Mouse (Mus musculus) yolk sac, embryonic 10.5 days (tissue): ENCODE results near the gene Tnni1.

Experiments used
- DNase-seq: peaks from one replicate; pipeline ENCODE4 v3.0.0-alpha.2; 2017; ENCODE audit warnings: low spot score

Gene Tnni1

DNA sequence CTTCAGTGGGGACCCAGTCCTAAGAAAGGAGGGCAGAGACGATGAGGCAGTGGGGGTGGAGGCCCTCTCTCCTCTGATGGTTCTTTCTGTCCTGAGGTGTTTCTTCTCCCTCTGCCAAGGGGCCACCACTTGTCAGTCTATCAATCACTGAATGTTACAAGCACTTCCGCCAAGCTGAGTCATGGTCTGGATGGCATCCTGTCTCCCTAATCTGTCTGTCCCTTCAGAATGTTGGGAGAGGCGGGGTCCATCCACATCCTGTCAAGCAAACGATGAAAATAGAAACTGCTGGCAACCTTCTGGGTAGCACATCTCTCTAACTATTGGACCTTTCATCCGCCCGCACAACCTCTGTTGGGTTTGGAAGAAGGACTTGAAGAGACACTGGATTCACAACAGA lies 65.2 kb downstream of the Tnni1 start:
- no peak for DNase-seq

DNA sequence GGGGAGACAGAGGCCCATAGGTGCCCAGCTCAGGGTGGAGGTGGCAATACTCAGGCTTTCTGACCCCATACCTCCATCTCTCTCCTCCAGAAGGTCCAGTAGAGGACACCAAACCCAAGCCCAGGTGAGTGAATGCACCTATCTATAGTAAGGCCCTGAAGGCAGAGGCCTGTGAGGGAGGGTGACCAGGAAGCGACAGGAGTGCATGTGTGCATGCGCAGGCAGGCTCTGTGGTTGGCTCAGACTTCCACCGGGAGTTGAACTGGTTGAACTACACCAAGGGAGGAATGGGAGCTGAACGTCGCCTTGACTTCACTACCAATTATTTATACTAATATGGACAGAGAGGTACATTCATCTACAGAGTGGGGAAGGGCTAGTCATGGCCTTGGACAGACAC lies 67.4 kb downstream of the Tnni1 start:
- DNase-seq = no peak

DNA sequence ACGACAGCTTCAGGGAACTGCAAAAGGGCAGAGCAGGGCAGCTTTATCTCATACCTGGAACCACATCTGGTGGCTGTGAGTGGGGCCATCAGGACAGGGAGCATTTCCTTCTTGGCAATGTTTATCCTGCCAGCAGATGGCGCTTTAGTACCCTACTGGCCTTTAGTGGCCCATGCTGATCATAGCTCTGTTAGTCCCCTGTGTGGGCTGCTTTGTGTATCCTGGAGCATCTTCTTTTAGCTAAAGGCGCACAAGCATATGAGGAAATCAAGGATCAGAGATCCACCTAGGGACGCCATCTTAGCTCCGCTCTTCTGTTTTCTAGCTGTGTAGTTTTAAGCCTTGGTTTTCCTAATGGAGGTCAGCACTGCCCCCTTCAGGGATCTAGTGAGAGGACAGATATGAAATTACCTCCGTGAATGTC lies 67.9 kb downstream of the Tnni1 start:
- peak; percentile 42 for DNase-seq

GRCm38 (mm10) chr1:135847611-135848351 lies 68.5 kb downstream of the Tnni1 start:
- DNase-seq = no peak

DNA sequence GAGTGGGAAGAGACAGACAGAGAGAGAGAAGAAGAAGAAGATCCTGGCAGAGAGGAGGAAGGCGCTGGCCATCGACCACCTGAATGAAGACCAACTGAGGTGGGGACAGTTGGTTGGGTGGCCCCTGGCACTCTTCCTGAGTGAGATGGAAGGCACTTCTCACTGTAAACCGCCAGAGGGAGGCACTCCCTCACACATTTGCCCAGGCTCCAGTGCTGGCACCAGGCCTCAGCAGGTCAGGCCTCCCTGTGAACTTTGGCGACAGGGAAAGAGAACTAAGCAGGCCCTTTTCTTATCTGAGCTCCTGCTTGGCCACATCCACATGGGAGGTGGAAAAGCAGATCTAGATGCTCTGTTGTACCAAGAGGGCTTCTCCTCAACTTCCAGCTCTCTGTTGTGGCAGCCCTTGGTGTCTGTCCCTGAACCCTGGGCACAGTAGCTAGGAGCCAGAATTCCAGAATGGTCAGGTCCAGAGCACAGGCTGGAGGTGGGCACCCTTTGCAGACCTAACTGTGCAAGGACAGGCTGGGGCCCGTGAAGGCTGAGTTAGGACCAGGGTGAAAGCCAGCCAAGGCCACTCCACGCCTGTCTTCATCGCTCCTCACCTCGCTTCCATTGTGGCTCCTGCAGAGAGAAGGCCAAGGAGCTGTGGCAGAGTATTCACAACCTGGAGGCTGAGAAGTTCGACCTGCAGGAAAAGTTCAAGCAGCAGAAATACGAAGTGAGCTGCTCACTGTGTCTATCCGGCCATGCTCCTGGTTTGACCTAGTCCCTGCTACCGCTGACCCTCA lies 71.7 kb downstream of the Tnni1 start:
- no peak for DNase-seq

DNA sequence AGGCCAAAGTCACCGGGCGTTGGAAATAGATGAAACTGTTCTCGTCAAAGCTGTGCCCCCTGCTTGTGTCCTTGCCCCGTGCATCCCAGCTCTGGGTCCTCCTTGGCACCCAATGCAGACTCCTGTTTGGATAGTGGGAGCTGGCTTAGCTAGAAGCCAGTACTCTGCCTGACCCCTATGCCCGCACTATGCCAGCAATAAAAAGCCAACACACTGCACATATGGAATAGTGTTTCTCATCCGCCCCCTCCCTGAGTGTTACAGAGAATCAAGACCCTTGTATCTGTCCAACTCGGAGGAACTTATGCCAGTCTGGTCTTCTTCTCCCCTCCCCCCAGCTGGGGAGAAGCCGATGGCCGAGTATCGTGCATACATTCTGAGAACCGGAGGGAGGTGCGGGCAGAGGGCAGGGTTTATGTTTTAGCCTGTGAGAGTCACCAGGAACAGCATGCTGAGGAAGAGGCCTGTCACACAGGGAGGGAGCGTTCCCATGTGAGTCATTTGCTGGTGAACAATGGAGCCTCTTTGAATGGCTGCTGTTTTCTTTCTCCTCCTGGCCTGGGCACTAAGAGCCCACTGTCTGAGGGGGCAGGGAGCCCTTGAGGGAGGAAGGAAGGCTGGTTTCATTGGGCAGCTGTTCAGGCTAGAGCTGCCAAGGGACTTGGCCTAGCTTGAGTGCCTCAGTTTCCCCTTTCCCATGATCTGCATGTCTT lies 73.0 kb downstream of the Tnni1 start:
- peak; percentile 12 for DNase-seq

DNA sequence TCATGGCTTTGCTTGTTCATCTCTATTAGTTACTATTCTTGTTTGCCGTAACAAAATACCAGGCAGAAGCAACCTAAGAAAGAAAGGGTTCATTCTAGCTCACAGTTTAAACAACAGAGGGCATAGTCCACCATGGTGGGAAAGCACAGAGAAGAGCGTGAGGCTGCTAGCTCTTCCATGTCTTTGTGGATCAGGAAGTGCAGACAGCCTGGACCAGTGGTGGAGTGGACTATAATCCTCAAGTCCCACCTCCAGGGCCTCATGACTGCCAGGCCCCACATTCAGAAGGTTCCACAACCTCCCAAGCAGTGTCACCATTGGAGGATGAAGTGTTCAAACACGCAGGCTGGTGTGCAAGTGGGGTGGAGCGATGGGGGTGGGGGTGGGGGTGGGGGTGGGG lies 74.0 kb downstream of the Tnni1 start:
- DNase-seq = peak; percentile 43

DNA sequence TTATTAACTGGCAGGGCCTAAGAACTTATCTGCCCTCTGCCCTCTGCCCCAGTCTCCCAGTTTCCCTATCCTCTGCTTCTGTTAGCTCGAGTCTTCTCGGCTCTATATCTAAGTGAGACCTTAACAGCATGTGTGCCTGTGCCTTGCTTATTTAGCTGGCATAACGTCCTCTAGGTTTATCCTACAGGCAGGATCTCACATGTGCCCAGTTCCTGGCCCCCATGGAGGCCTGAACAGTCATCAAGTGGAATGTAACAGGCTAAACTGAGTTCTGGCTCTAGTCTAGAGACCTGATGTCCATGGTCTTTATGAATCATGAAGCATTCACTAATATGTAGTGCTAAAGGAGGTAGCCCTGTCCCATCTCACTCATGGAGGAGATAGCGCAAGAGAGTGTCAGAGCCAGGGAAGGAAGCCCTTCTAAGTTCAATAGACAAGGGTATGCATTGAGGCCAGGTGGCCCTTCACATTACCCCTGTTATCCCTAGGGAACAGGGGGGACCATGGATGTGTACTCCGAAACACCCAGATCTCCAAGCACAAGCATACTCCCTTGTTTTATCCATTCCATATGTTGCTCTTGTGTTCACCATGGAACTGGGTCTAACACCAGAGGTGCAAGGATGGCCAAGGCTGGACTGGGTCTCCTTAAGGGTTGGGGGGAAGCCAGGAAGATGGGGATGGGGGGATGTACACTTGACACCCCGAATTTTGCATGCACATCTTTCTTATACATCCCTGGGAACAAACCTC lies 75.5 kb downstream of the Tnni1 start:
- DNase-seq = no peak

DNA sequence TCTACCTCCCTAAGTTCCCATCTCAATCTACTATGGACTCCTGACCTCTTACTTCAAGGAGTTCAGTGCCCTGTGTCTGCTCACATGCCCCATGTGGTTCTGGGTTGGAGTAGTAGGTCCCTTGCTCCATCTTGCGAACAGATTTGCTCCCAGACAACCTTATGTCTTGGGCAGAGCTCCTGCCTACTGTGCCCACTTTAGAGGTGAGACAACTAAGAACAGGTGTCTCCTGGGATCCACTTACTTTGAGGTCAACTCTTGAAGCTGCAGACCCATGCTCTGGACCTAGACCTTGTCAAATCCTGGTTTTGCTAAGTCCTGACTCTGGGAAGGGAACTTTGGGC lies 76.1 kb downstream of the Tnni1 start:
- no peak for DNase-seq

GRCm38 (mm10) chr1:135856070-135856469 lies 76.8 kb downstream of the Tnni1 start:
- no peak for DNase-seq

DNA sequence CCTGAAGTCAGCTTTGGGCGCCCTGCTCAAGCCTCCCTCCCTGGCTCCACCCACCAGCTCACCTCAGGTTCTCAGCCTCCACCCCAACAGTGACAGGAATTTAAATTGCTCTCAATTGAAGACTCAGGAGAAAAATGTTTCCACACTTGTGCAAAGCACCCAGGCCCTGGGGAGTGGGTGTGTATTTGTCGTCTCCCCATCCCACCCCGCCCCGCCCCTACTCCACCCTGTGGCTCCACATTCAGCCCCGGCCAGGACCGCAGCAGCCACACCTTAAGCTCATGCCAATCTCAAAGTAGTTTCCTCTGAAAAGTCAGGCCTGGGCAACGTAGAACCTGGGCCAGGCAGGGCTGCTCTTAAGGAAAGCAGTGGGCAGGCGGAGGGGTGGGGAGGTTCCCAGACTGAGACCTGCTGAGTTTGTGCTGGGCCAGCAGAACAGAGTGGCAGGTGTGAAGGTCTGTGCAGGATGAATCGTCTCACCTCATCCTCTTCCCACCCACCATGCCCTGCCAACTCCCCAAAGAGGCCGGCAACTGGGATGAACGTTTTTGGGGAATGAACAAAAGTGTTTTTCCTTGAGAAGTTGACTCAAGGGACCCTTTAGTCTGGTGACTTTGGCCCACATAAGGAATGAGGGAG lies 78.0 kb downstream of the Tnni1 start:
- no peak for DNase-seq

GRCm38 (mm10) chr1:135858533-135858932 lies 79.3 kb downstream of the Tnni1 start:
- no peak for DNase-seq
